Mouse (Mus musculus): ENCODE results near the gene Cemip2. TPM values are rescaled to one million over a fixed set of nuclear protein-coding genes. Genes with fewer than 3 reads are reported as not detected.

The Cemip2 gene
- total RNA-seq (2021), result 10 to 100 TPM; 12.2 to 14.0 TPM

DNA sequence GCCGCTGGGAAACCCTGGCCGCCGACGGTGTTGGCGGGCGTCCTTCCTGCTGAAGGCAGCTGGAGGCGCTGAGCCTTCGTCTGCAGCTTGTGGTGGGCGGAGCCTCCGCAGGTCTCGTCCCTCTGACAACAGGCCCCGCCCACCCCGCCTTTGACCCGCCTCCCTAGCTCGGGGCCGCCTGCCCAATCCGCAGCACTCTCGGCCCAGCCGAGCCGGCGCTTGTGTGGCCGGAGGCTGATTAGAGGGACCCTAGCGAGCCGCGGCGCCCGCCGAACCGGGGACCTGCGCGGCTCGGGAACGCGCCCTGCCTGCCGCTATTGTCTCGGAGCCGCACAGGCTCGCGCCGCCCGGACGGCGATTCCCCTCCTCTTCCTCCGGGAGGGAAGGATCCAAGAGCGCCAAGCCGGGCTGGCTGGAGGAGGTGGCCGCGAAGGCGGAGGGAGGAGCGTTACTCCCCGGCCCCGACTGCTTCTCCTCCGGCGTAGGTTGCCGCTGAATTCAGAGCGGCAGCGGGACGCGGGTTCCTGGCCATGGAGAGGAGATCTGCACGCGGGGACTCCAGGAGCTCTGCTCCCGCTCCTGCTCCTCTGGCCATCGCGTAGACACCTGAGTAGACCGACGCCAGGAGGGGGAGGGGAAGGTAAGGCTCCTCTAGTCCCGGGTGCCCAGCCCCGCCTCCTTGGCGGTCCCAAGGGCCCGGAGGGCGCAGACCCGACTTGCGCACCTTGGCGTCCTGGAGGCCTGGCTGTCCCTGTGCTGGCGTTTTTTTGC lies at the start of gene Cemip2:
TSS of gene Cemip2 (plus strand) at position 196 of the 771 bp plus-strand sequence.
- intact Hi-C loops (cut with DNase I), result loop anchor here (1.0 to 10.0 kb wide), 5 partner anchors 20 to 526 kb away; partner anchors contain the start of gene Zfand5

DNA sequence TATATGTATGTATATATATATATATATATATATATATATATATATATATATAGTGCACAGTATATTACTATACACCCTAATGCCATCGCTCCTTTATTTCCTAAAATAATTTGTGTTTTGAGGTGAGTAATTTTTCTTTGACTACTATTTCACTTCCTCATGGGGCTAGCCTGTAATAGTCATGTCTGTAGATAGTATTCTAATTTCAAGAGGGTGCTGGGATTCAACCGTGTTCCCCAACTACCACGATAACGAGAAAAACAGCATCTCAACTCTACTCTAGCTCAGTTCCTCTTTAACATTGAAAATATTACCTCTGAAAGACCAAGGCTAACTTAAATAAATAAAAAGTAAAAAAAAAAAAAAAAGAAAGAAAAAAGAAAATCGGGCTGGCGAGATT lies 49.8 kb upstream of the Cemip2 start:
- no peak for DNase-seq
- intact Hi-C loops (cut with DNase I), result no loop called here

More for the DNA sequence above, at the start of gene Cemip2:
- peak; percentile 96 to 98 for DNase-seq

GRCm38 (mm10) chr19:21731887-21732286 lies 46.3 kb upstream of the Cemip2 start:
- intact Hi-C loops (cut with DNase I), result loop anchor here (5.0 kb wide), 1 partner anchor 570 kb away; no protein-coding TSS in a partner anchor
- no peak for DNase-seq

DNA sequence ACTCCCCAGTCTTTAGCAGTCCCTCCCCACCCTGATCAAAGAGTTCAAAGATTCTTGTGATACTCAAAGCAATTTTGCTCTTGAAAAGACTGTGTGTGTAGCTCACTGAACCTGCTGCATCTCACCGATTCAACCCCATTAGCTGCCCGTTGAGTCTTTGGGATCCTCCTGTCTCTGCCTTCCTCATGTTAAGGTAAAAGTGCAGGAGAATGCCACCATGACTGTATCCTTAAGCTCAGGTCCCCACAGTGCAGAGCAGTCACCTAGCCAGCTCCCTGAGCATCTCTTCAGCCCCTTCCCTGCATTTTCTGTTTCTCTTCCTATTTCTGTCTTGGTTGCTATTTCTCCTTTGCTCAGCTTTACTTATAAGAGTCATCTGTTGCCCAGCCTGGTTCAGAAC lies 45.0 kb upstream of the Cemip2 start:
- intact Hi-C loops (cut with DNase I), result loop anchor here (5.0 kb wide), 1 partner anchor 569 kb away; no protein-coding TSS in a partner anchor
- DNase-seq, result no peak

- intact Hi-C loops (cut with DNase I), result loop anchor here (2.0 to 5.0 kb wide), 3 partner anchors 15 to 568 kb away; no protein-coding TSS in a partner anchor
- peak; percentile 18 to 35 for DNase-seq
Measured at GRCm38 (mm10) chr19:21734112-21734511, 44.0 kb upstream of the Cemip2 start.

DNA sequence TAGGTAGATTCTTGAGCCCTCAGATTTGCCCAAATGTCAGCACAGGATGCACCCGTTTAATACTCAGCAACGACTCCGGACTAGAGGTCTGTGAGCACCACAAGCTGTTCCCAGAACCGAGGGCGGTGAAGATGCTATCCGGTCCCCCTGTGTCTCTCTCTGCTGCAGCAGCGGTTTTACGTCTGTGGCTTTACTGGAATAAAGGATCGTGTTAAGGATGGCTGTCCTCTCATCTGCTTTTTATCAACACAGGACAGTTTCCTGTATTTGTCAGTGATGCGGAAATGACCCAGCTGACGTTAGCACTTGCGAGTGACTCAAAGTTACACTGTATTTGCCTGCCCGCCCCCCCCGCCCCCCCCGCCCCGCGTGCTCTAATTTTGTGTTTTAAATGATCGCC lies 40.7 kb upstream of the Cemip2 start:
- peak; percentile 25 to 30 for DNase-seq
- intact Hi-C loops (cut with DNase I), result loop anchor here (5.0 kb wide), 1 partner anchor 85 kb away; the partner anchor contains the start of genes 1110059E24Rik and Abhd17b

GRCm38 (mm10) chr19:21737881-21738590 lies 40.1 kb upstream of the Cemip2 start:
- intact Hi-C loops (cut with DNase I), result loop anchor here (5.0 kb wide), 1 partner anchor 86 kb away; the partner anchor contains the start of genes 1110059E24Rik and Abhd17b
- DNase-seq, result peak; percentile 44 to 52

DNA sequence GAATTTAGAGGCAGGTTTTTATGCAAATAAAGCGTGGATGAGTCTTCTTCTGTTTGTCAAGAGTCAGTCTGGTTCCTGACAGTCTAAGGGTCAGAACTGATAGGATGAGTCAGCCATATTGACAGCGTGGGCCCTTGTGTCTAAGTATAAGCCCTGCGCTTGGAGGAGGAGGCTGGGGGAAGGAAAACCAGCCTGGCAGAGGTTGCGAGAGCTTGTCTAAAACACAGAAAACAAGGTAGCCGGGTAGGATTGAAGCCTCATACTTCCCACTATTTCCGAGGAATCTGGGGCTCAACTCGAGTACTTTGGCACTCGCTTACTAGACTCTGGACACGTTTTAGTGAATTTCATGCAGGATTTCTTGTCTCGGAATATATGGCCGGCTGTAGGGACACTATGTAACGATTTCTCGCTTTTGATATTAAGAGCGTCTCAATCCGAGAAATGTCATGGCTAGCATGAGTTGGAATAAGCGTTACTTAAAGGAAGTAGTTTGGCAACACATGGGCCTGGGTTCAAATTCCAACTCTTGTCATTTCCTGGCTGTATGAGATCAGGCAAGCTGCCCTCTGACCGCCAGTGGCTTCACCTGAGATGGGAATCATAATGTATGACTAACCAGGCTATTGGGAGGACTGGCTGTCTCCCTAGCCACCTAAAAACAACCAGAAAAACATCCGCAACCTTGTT lies 39.4 kb upstream of the Cemip2 start:
- intact Hi-C loops (cut with DNase I), result loop anchor here (5.0 kb wide), 1 partner anchor 86 kb away; the partner anchor contains the start of genes 1110059E24Rik and Abhd17b
- peak in 1 of 2 experiments; percentile 9 for DNase-seq

GRCm38 (mm10) chr19:21742138-21742537 lies 36.0 kb upstream of the Cemip2 start:
- intact Hi-C loops (cut with DNase I), result loop anchor here (10.0 kb wide), 1 partner anchor 467 kb away; the partner anchor contains the start of gene Zfand5
- peak; percentile 3 to 25 for DNase-seq

DNA sequence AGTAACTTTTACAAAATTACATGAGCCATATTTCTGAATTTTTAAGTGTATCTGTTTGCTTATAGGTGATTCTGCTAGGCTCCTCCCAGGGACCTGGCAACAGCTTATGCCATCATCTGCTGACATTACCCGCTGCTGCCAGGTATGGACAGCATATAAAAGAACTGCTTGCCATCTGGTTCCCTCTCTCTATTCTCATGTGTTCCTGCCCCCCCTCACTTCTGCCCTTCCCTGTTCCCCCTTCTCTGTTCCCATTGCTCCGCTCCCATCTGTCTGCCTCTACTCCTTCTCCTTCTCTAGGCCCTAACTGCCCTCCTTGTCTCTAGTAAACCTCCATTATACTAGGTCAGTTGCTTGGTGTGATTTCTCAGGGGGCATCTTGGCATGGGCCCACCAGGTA lies 32.6 kb upstream of the Cemip2 start:
- intact Hi-C loops (cut with DNase I), result loop anchor here (10.0 kb wide), 1 partner anchor 471 kb away; the partner anchor contains the start of gene Zfand5
- DNase-seq, result no peak

DNA sequence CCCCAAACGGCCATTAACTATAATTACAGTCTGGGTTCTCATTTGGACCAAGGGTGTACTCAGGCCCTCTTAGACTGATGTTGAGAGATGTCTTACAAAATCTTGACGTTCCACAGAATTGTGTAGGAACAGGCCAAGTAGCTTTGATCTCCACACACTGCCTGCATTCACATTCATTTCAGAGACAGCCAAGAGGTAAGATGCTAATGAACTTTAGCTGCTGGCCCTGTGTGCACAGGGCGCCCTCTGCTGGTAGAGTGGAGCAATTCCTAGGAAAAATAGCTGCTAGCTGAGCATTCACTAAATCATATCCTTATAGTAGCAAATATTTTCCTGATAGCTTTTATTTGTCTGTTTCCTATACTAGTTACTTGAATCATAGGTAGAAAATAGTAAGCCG lies 30.8 kb upstream of the Cemip2 start:
- peak; percentile 69 to 71 for DNase-seq
- intact Hi-C loops (cut with DNase I), result loop anchor here (1.0 to 10.0 kb wide), 3 partner anchors 176 to 473 kb away; partner anchors contain the start of gene Zfand5

DNA sequence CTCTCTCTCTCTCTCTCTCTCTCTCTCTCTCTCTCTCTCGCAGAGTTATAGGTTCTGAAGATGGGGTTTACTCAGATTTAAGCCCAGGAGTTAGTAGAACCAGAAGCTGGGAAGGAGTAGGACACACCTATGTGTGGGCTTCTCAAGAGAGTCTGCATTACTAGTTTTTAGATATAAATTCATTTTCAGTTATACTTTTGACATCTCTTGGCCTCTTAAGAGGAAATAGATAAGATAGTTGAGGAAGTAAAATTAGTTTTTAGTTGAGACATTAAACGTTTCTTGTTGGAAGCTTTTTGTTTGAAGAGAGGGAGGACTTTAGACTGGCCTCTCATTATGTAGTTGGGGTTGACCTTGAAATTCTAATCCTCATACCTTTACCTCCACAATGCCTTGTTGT lies 28.0 kb upstream of the Cemip2 start:
- DNase-seq, result no peak
- intact Hi-C loops (cut with DNase I), result no loop called here

DNA sequence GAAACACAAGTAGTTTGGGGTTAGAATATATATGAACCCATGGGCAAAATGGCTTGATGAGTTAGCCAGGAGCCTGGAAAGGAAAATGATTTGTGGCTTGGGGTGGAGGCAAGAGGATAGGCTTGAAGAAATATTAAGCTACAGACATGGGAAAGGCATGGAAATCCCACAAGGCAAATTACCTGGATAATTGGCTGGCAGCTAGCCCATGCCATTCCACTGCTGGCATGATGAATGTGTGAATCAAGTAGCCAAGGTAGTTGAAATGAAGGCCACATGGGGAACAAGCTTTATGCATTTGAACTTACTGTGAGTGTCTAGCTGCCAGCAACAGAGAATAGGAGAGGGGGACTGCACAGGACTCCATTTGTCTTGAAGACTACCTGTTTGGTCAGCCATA lies 16.5 kb upstream of the Cemip2 start:
- DNase-seq, result no peak
- intact Hi-C loops (cut with DNase I), result no loop called here

DNA sequence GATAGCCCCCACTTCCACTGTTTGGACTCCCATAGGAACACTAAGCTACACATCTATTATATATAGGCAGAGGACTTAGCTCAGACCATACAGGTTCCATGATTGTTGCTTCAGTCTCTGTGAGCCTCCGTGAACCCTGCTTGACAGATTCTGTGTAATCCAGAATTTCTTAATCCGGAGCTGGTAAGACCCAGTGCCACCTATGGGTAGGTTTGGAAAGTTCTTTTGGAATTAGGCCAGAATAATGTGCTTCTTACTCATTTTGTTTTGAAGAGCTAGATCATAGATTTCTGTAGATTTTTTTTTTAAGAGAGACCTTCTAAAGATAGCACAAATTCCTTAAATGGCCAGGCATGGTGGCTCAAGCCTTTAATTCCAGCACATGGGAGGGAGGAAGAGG lies 14.1 kb upstream of the Cemip2 start:
- intact Hi-C loops (cut with DNase I), result no loop called here
- no peak for DNase-seq

DNA sequence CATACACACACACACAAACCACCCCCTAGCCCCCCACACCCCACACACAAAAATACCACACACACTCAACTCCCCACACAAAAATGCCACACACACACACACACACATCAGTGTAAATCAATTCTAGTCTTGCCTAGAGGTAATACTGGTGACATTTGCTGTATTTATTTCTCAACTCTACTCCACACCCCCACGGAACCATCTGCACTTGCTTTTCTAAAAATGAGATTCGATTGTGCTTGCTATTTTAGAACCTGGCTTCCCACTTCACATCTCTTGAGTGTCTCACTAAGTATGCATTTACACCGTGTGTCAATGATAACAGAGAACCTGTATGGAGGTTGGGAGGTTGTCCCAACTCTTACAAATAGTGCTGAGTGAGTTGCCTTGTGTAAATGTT lies 13.4 kb upstream of the Cemip2 start:
- intact Hi-C loops (cut with DNase I), result no loop called here
- DNase-seq, result no peak

DNA sequence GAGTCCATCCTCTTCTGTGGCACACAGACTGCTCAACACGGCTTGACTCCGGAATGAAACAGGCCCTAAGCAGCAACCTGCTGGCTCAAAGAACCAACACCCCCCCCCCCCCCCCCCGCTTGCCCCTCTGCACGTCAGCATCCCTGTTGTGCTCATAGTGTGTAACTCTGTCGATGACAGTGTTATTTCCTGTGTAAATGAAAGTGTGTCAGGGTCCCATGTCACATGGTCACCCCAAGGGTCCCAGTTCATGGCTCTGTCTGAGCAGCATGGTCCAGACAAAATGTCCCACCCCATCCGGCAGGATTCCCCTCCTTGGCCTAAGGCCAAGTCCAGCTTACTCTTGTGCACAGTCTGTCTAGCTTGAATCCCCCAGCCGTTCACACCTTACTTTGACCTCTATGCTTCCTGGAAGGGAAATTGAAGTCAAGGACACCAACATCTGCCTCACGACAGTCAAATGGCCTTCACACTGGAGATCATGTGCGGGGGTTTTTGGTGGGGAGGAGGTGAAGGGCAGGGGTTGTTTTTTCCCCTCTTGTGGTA lies 10.6 kb upstream of the Cemip2 start:
- DNase-seq, result no peak

GRCm38 (mm10) chr19:21769796-21770195 lies 8.3 kb upstream of the Cemip2 start:
- no peak for DNase-seq
- intact Hi-C loops (cut with DNase I), result loop anchor here (10.0 kb wide), 1 partner anchor 495 kb away; the partner anchor contains the start of gene Zfand5

More for the DNA sequence above, 10.6 kb upstream of the Cemip2 start:
- intact Hi-C loops (cut with DNase I), result no loop called here

- intact Hi-C loops (cut with DNase I), result loop anchor here (10.0 kb wide), 1 partner anchor 497 kb away; the partner anchor contains the start of gene Zfand5
- DNase-seq, result no peak
Measured at GRCm38 (mm10) chr19:21771586-21771985, 6.6 kb upstream of the Cemip2 start.

DNA sequence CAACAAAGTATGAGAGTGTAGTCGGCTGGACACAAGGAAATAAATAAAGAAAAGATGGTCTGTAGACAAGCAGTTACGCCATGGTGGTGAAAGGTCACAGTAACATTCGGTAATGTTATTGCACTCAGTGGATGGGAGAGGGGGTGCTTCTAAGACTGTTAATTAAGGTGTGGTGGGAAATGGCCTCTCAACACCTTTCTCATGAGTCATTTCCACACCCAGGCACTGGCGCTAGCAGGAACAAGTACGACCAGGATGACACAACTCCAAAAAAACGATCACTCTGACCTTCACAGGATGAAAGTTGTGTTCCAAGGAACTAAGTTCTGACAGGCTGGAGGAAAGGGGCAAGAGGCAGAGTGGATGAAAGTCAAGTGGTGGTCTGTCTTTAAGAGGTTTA lies 4.5 kb upstream of the Cemip2 start:
- DNase-seq, result no peak
- intact Hi-C loops (cut with DNase I), result loop anchor here (10.0 kb wide), 1 partner anchor 499 kb away; the partner anchor contains the start of gene Zfand5

DNA sequence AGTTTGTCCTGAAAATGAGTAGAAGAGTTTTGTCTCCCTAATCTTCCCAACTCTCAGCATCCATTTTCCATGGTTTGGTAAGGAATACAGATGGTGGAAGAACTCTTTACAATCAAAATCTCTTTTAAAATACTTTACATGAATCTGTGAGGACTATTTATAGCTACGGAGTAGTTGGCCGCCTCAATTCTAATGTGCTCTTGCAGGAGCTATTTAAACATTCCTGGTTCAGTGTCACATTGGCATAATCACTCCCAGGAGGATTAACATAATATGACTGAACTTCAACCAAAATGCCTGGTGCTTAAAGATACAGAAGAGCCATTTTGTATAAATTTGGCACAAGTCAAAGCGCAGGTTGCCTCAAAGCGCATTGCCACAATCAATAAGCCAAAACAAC lies 2.5 kb upstream of the Cemip2 start:
- intact Hi-C loops (cut with DNase I), result loop anchor here (10.0 kb wide), 1 partner anchor 501 kb away; the partner anchor contains the start of gene Zfand5
- DNase-seq, result no peak

Measured in heart, postnatal 36 days (tissue).